Mouse (Mus musculus) MEL (cell line): ENCODE data around the gene Rabep2.

Experiments used
- CTCF ChIP-seq, 3 experiments: IDR thresholded peaks in 2 of 3; conservative IDR thresholded peaks in 1 of 3; 2 replicates each; pipeline ENCODE4 v1.5.1; 2011 to 2012; ENCODE audit warnings: low read length in 3 of 3, low read depth in 2 of 3, mild to moderate bottlenecking in 2 of 3, improper control_type of control experiment in 1 of 3, inconsistent platforms in 1 of 3, mixed read lengths in 1 of 3, moderate library complexity in 1 of 3; ENCODE audit not compliant: control insufficient read depth in 1 of 3, insufficient read depth in 1 of 3, poor library complexity in 1 of 3, severe bottlenecking in 1 of 3
- EP300 ChIP-seq, 2 experiments: IDR thresholded peaks; 2 replicates each; pipeline ENCODE4 v1.6.1; 2011; ENCODE audit warnings: improper control_type of control experiment in 2 of 2, low read length in 2 of 2, low read depth in 1 of 2, mild to moderate bottlenecking in 1 of 2
- NRF1 ChIP-seq: IDR thresholded peaks from 2 replicates; pipeline ENCODE4 v1.6.1; 2014; ENCODE audit warnings: low read depth, mild to moderate bottlenecking, inconsistent platforms, low read length, improper control_type of control experiment, moderate library complexity; ENCODE audit not compliant: poor library complexity, insufficient read depth, severe bottlenecking
- POLR2A ChIP-seq, 2 experiments: IDR thresholded peaks; 2 replicates each; pipeline ENCODE4 v1.6.1; 2011 to 2012; ENCODE audit warnings: low read length in 2 of 2, mild to moderate bottlenecking in 2 of 2, control low read depth in 1 of 2, improper control_type of control experiment in 1 of 2, low read depth in 1 of 2, moderate library complexity in 1 of 2; ENCODE audit not compliant: control insufficient read depth in 1 of 2, insufficient read depth in 1 of 2, poor library complexity in 1 of 2
- ZKSCAN1 ChIP-seq: IDR thresholded peaks from 2 replicates; pipeline ENCODE4 v1.6.1; 2012; ENCODE audit warnings: low read depth, mild to moderate bottlenecking, inconsistent platforms, low read length, improper control_type of control experiment, moderate library complexity

GRCm38 (mm10) chr7:126421756-126422155 is 6.8 kb upstream of the Rabep2 start:
- TF ChIP-seq ZKSCAN1 (no peak), CTCF (IDR thresholded peaks at IDR 0.05 in 2 of 3, conservative IDR thresholded peaks at IDR 0.05 in 1 of 3; ENCODE audit: control insufficient read depth in 1 of 3, insufficient read depth in 1 of 3, low read depth in 2 of 3, low read length in 3 of 3, poor library complexity in 1 of 3, severe bottlenecking in 1 of 3) (no peak), POLR2A (IDR thresholded peaks at IDR 0.05; ENCODE audit: control insufficient read depth in 1 of 2, insufficient read depth in 1 of 2, low read depth in 1 of 2, low read length in 2 of 2, poor library complexity in 1 of 2) (no peak), NRF1 (no peak), EP300 (IDR thresholded peaks at IDR 0.05; ENCODE audit: low read depth in 1 of 2, low read length in 2 of 2) (no peak)
